Mouse (Mus musculus): ENCODE results near the gene Sptb. TPM values are rescaled to one million over a fixed set of nuclear protein-coding genes. Genes with fewer than 3 reads are reported as not detected.

Sptb gene
- polyA plus RNA-seq, 1 experiment from 2014 or later, result 0.91 TPM

DNA sequence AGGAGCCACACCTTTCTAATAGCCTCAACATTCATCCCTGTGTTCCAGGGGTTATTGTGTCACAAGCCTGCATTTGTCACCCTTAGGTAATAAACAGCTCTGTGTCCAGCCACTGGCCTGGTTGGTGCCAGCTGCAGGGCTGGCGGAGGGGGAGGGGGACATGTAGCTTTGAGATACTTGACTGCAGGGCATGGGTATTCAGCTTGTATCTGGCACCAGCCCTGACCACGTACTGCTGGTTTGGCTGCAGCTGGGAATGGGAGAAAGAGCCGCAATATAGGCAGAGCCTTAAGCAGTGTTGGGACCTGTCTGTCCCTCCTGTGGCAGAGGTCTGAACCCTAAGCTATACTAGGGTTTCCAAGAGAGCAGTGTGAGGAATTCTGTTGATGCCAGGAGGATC lies 128.2 kb downstream of the Sptb start:
- Histone ChIP-seq H3K4me3 (no peak overlapping the region), H3K4me1 (peaks cover 11% of the 10 kb centered on the region), H3K9me3 (no peaks in the 10 kb centered on the region), H3K27me3 (no peaks in the 10 kb centered on the region), H3K36me3 (peaks cover 8% of the 10 kb centered on the region; the same call in 1 of the 2 replicates), H3K9ac (no peak overlapping the region), H3K4me2 (no peak overlapping the region), H3K27ac (no peak overlapping the region)
- 90% methylated on average over 3 of the region's 3 CpGs for WGBS
- no peak for ATAC-seq (ENCODE audit: borderline replicate concordance, extremely low read depth, low FRiP score, low TSS enrichment)

GRCm38 (mm10) chr12:76579806-76580205 lies 130.5 kb downstream of the Sptb start:
- WGBS, result 80% methylated on average over 1 of the region's 1 CpGs

GRCm38 (mm10) chr12:76578465-76578864 lies 131.9 kb downstream of the Sptb start:
- Histone ChIP-seq H3K4me3 (no peak overlapping the region), H3K36me3 (peaks cover 25% of the 10 kb centered on the region)

More at GRCm38 (mm10) chr12:76579806-76580205, 130.5 kb downstream of the Sptb start:
- Histone ChIP-seq H3K9ac (no peak overlapping the region), H3K4me2 (no peak overlapping the region), H3K4me1 (peaks cover 11% of the 10 kb centered on the region), H3K4me3 (no peak overlapping the region), H3K27ac (no peak overlapping the region), H3K36me3 (peaks cover 25% of the 10 kb centered on the region), H3K27me3 (no peaks in the 10 kb centered on the region), H3K9me3 (no peaks in the 10 kb centered on the region)
- ATAC-seq (ENCODE audit: borderline replicate concordance, extremely low read depth, low FRiP score, low TSS enrichment), result no peak

GRCm38 (mm10) chr12:76577858-76578257 lies 132.5 kb downstream of the Sptb start:
- Histone ChIP-seq H3K4me2 (no peak overlapping the region), H3K4me1 (peaks cover 5% of the 10 kb centered on the region), H3K27ac (no peak overlapping the region), H3K4me3 (no peak overlapping the region), H3K9me3 (no peaks in the 10 kb centered on the region), H3K27me3 (no peaks in the 10 kb centered on the region), H3K36me3 (peaks cover 25% of the 10 kb centered on the region), H3K9ac (no peak overlapping the region)
- WGBS, result 86% methylated on average over 16 of the region's 16 CpGs
- no peak for ATAC-seq (ENCODE audit: borderline replicate concordance, extremely low read depth, low FRiP score, low TSS enrichment)

More at GRCm38 (mm10) chr12:76578465-76578864, 131.9 kb downstream of the Sptb start:
- no peaks in the 10 kb centered on the region for H3K9me3 ChIP-seq
- peaks cover 11% of the 10 kb centered on the region for H3K4me1 ChIP-seq
- H3K4me2 ChIP-seq, result no peak overlapping the region
- no peak overlapping the region for H3K9ac ChIP-seq
- no peaks in the 10 kb centered on the region for H3K27me3 ChIP-seq
- 73% methylated on average over 2 of the region's 2 CpGs for WGBS
- H3K27ac ChIP-seq, result no peak overlapping the region
- ATAC-seq (ENCODE audit: borderline replicate concordance, extremely low read depth, low FRiP score, low TSS enrichment), result no peak

DNA sequence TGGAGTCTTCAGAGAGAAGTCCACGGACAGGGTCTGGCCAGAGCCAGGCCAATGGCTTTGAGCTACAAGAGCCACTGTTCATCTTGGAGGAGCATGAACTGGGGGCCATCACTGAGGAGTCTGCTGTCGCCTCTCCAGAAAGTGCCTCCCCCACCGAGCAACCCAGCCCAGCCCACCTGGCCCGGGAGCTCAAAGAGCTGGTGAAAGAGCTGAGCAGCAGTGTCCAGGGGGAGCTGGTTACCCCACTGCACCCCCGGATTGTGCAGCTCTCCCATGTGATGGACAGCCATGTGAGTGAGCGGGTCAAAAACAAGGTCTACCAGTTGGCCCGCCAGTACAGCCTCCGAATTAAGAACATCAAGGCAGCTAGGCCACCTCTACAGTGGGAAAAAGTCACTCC lies 133.5 kb downstream of the Sptb start:
- no peak for ATAC-seq (ENCODE audit: borderline replicate concordance, extremely low read depth, low FRiP score, low TSS enrichment)
- H3K36me3 ChIP-seq, result peaks cover 25% of the 10 kb centered on the region

DNA sequence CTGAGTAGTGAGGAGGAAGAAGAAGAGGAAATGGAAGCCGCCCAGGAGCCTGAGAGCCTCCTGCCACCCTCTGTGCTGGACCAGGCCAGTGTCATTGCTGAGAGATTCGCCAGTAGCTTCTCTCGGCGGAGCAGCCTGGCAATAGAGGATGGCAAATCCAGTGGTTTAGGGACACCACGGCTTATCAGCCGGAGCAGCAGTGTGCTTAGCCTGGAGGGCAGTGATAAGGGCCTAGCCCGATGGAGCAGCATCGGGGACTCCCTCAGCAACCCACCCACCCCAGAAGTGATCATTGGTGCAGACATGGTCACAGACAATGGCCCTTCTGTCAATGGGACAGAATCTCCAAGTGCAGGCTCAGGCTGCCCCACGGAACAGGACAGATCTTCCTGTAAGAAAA lies 134.3 kb downstream of the Sptb start:
- Histone ChIP-seq H3K4me1 (no peaks in the 10 kb centered on the region), H3K36me3 (peaks cover 25% of the 10 kb centered on the region), H3K4me2 (no peak overlapping the region), H3K27me3 (no peaks in the 10 kb centered on the region), H3K27ac (no peak overlapping the region), H3K9me3 (no peaks in the 10 kb centered on the region), H3K4me3 (no peak overlapping the region), H3K9ac (no peak overlapping the region)
- WGBS, result 85% methylated on average over 9 of the region's 9 CpGs
- ATAC-seq (ENCODE audit: borderline replicate concordance, extremely low read depth, low FRiP score, low TSS enrichment), result no peak

More for the DNA sequence above, 133.5 kb downstream of the Sptb start:
- Histone ChIP-seq H3K4me2 (no peak overlapping the region), H3K9me3 (no peaks in the 10 kb centered on the region), H3K4me3 (no peak overlapping the region), H3K9ac (no peak overlapping the region), H3K27ac (no peak overlapping the region), H3K27me3 (no peaks in the 10 kb centered on the region), H3K4me1 (no peaks in the 10 kb centered on the region)
- WGBS, result 94% methylated on average over 8 of the region's 8 CpGs

- Histone ChIP-seq H3K27ac (no peak overlapping the region), H3K4me1 (peaks cover 9% of the 10 kb centered on the region), H3K36me3 (peaks cover 25% of the 10 kb centered on the region), H3K4me2 (no peak overlapping the region), H3K9me3 (no peaks in the 10 kb centered on the region), H3K9ac (no peak overlapping the region), H3K4me3 (no peak overlapping the region), H3K27me3 (no peaks in the 10 kb centered on the region)
- no peak for ATAC-seq (ENCODE audit: borderline replicate concordance, extremely low read depth, low FRiP score, low TSS enrichment)
- WGBS, result 90% methylated on average over 6 of the region's 6 CpGs
Observed at GRCm38 (mm10) chr12:76574815-76575214, 135.5 kb downstream of the Sptb start.

DNA sequence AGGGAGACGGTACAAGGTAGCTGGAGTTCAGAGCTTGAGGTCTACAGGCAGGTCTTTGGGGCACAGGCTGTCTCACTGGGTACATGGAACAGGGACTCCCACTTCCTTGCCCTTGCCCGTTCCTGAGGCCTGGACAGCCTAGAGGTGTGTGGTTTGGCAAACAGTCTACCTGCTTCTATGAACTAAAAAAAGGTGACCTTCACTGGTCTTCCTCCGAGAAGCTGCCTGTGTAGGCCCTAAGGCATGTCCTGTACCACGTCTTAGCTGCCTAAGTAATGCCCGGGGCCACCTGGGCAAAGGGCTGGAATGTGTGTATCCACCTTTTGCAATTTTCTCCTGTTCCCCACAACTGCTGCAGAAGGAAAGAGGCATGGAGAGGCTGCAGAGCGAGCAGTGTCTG lies 137.0 kb downstream of the Sptb start:
- peaks cover 28% of the 10 kb centered on the region for H3K36me3 ChIP-seq
- ATAC-seq (ENCODE audit: borderline replicate concordance, extremely low read depth, low FRiP score, low TSS enrichment), result no peak
- no peaks in the 10 kb centered on the region for H3K9me3 ChIP-seq
- no peak overlapping the region for H3K4me2 ChIP-seq
- no peaks in the 10 kb centered on the region for H3K27me3 ChIP-seq
- 88% methylated on average over 6 of the region's 6 CpGs for WGBS
- no peak overlapping the region for H3K27ac ChIP-seq
- no peak overlapping the region for H3K4me3 ChIP-seq
- peaks cover 9% of the 10 kb centered on the region for H3K4me1 ChIP-seq
- H3K9ac ChIP-seq, result no peak overlapping the region

GRCm38 (mm10) chr12:76572261-76573251 lies 137.8 kb downstream of the Sptb start:
- H3K9me3 ChIP-seq, result no peaks in the 10 kb centered on the region
- 71% methylated on average over 27 of the region's 27 CpGs for WGBS
- H3K27ac ChIP-seq, result no peak overlapping the region
- peaks cover 9% of the 10 kb centered on the region for H3K4me1 ChIP-seq
- ATAC-seq (ENCODE audit: borderline replicate concordance, extremely low read depth, low FRiP score, low TSS enrichment), result no peak
- H3K9ac ChIP-seq, result no peak overlapping the region
- peaks cover 24% of the 10 kb centered on the region for H3K36me3 ChIP-seq
- no peaks in the 10 kb centered on the region for H3K27me3 ChIP-seq
- no peak overlapping the region for H3K4me2 ChIP-seq
- H3K4me3 ChIP-seq, result no peak overlapping the region

- peaks cover 9% of the 10 kb centered on the region for H3K4me1 ChIP-seq
- no peak overlapping the region for H3K4me2 ChIP-seq
- peaks cover 17% of the 10 kb centered on the region for H3K36me3 ChIP-seq
- no peak overlapping the region for H3K27ac ChIP-seq
- H3K27me3 ChIP-seq, result no peaks in the 10 kb centered on the region
- ATAC-seq (ENCODE audit: borderline replicate concordance, extremely low read depth, low FRiP score, low TSS enrichment), result no peak
- H3K4me3 ChIP-seq, result no peak overlapping the region
- no peaks in the 10 kb centered on the region for H3K9me3 ChIP-seq
- WGBS, result 82% methylated on average over 10 of the region's 10 CpGs
- H3K9ac ChIP-seq, result no peak overlapping the region
Observed at GRCm38 (mm10) chr12:76571266-76571665, 139.1 kb downstream of the Sptb start.

DNA sequence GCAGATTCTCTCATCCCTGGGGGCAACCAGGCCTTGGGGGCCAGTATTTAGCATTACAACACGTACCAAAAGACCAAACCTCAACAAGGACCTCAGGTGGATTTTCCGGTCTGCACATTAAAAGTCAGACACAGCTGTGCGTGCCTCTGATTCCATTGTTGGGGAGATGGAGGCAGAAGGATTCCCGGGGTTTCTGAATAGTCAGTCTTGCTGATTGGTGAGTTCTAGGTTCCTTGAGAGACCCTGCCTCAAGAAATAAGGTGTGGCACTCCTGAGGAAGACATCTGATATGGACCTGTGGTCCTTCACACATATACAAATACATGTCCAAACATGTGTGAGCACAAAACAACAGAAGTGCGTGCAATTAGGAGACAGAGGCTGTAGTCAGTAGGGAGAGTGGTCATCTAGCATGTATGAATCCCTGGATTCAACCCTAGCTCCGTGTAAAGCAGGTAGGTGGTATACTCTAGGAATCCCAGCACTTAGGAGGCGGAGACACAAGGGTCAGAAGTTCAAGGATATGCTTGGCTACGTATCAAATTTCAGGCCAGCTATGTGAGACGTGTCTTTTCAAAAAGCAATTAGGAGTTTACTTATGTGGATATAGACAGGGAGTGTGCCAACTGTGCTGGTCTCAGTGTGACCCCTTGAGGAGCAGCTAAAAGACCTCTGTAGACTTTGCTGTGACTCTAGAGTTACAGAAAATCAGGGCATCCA lies 140.0 kb downstream of the Sptb start:
- H3K36me3 ChIP-seq, result peaks cover 17% of the 10 kb centered on the region
- no peaks in the 10 kb centered on the region for H3K27me3 ChIP-seq
- no peak overlapping the region for H3K4me3 ChIP-seq
- WGBS, result 59% methylated on average over 9 of the region's 9 CpGs
- no peaks in the 10 kb centered on the region for H3K9me3 ChIP-seq
- no peak overlapping the region for H3K9ac ChIP-seq
- H3K4me2 ChIP-seq, result no peak overlapping the region
- H3K27ac ChIP-seq, result no peak overlapping the region
- no peak for ATAC-seq (ENCODE audit: borderline replicate concordance, extremely low read depth, low FRiP score, low TSS enrichment)
- H3K4me1 ChIP-seq, result peaks cover 9% of the 10 kb centered on the region

DNA sequence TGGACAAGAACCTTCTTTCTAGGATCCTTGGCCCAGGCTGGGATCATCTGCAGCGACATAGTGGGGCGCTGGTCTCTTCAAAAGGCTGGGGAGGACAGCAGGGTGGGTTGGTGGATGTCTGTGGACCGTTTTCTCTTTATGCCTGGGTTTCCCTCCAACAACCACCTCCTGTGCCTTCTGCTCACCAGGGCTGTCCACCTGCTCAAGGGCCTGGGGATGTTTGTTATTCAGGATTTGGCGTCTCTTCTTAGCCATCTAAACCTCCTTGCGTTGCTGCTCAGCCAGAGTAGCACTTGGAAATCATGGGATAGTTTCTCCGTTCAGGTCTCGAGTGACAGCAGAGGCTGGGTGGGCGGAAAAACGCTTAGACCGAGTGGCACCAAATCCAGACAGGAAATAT lies 144.1 kb downstream of the Sptb start:
- WGBS, result 83% methylated on average over 10 of the region's 10 CpGs
- peaks cover 26% of the 10 kb centered on the region for H3K36me3 ChIP-seq

More for the DNA sequence above, 144.1 kb downstream of the Sptb start:
- H3K27ac ChIP-seq, result no peak overlapping the region
- H3K9ac ChIP-seq, result no peak overlapping the region
- no peak overlapping the region for H3K4me3 ChIP-seq
- no peak for ATAC-seq (ENCODE audit: borderline replicate concordance, extremely low read depth, low FRiP score, low TSS enrichment)
- H3K27me3 ChIP-seq, result no peaks in the 10 kb centered on the region
- no peak overlapping the region for H3K4me2 ChIP-seq
- H3K9me3 ChIP-seq, result no peaks in the 10 kb centered on the region
- peaks cover 9% of the 10 kb centered on the region for H3K4me1 ChIP-seq
